Mouse (Mus musculus): ENCODE results near the gene Cacna1d.

Cacna1d gene

DNA sequence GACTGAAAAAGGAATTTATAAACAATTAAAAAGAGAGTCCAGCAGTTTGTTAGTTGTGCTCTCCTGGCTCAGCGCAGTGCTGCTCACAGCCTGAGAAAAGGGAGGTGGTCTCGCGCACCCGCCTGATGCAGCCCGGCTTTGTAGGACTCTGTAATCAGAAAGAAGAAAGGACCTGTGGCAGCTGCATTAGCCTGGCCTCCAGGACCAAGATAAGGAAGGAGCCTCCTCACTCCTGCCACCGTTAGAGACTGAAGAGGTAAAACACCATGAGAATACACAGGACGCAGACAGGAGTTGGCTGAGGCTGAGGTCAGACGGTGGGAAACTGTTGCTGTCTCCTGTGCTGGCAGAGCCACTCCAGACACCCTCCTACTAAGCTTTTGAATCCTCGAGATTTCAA lies at the start of gene Cacna1d:
Cacna1d (minus strand) TSS at position 114 of the 400 bp plus-strand sequence.
- no peak for DNase-seq (ENCODE audit: low spot score in 2 of 2)

DNA sequence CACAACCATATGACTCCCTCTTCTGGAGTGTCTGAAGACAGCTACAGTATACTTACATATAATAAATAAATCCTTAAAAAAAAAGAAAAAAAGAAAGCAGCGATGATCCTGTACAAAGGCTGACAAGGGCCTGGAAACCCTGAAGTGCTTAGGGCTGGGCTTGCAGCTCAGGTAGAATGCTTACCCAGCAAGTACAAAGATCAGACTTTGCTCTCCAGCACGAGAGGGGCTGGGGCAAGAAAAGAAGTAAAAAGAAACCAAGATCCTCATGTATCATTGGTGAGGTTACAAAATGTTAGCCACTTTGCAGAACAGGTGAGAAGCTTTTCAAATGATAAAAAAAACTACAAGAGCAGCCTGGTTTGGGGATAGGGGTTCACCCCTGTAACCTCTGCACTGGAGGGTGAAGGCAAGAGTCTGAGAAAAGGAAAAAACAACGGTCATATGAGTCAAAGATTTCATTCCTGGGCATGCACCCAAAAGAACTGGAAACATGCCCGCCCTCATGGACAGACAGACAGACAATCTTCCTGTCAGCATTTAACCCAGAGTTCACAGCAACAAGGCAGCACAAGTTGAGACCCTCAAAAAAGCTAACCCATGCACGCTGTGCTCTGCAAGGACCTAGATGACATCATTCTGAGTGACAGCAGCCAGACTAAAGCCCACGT lies 42.7 kb upstream of the Cacna1d start:
- no peak for DNase-seq (ENCODE audit: low spot score in 2 of 2)

DNA sequence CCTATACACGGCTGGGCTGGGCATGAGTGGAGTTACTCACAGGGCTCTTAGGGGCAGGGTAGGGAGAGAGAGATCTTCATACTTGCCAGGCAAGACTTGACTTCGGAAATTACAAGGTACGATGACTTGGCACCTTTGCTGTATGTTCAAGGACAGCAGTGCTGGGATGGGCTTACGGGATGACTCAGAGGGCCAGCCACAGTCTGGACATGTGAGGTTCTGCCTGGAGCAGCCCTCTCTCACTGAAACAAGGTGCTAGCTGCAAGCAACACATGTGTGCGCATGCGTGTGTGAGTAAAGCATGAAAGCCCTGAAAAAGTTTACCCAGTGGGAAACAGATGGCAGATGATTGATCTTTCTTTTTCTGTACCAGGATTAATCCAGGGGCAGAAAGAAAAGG lies 40.6 kb upstream of the Cacna1d start:
- DNase-seq (ENCODE audit: low spot score in 2 of 2), result no peak

DNA sequence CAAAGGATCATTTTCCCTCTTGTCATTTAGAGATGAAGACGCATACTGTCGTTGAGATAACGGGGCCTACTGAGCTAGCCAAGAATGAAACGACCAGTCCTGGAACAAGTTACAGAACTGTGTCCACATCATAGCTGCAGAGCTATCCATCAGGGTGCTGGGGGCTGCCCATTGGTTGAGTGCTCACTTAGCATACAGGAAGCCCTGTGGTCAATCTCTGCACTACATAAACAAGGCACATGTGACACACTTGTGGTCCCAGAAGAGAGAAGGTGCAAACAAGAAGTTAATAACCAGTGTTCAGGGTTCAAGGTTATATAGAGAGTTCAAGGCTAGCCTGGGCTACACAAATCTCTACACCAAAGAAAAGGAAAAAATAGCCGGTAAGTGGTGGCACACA lies 40.2 kb upstream of the Cacna1d start:
- DNase-seq (ENCODE audit: low spot score in 2 of 2), result no peak

DNA sequence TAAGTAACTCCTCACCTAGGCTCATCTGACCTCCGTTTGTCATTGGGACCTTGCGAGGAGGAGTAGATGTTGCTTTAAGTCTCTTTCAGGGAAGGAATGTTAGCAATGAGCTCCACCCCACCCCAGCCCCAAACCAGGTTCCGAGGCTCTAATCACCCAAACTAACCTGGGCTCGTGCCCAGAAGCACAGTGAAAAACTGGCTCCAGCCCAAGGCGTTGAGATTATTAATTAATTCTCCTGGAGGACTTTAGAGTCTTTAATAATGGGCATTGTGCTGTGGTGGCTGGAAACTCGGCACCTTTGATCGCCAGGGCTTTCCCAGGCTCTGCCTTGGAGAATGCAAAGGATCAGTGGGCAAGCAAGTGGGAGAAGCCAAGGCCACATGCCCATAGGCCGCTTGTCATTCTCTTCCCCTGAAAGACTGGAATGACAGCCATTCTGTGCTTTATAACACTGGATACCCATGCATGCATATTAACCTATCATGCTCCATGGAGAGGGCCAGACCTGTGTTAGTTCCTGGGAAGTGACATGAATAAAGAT lies 39.5 kb upstream of the Cacna1d start:
- DNase-seq (ENCODE audit: low spot score in 2 of 2), result no peak

DNA sequence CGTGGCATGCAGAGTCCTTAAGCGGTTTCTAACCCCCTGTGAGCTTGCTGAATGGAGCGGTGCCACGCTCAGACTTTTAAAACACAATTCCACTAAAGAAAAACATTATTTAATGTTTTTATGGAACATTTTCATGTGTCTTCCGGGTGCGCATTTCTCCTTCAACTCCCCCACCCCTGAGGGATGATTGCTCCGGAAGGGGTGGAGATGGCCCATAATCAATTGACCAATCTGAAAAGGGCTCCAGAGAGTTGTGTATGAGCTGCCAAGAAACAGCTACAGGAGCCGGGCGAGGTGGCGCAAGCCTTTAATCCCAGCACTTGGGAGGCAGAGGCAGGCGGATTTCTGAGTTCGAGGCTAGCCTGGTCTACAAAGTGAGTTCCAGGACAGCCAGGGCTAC lies 38.2 kb upstream of the Cacna1d start:
- no peak for DNase-seq (ENCODE audit: low spot score in 2 of 2)

DNA sequence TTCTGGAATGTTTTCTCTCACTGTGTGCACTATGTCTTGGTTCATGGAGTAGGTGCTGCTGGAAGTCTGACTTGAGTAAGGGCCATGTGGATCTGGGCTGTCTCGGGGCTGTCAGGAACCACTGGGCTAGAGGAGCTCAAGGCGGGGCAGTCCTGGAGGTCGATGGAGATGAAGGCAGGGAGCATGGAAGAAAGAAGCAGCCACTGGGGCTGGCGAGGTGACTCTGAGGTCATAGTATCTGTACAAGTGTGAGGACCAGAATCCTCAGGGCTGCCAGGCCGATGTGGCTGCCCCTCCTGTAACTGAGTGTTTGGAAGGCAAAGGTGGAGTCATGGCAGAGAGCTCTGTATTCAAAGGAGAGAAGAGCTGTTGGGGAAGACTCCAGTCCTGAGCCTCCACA lies 37.7 kb upstream of the Cacna1d start:
- DNase-seq (ENCODE audit: low spot score in 2 of 2), result no peak

DNA sequence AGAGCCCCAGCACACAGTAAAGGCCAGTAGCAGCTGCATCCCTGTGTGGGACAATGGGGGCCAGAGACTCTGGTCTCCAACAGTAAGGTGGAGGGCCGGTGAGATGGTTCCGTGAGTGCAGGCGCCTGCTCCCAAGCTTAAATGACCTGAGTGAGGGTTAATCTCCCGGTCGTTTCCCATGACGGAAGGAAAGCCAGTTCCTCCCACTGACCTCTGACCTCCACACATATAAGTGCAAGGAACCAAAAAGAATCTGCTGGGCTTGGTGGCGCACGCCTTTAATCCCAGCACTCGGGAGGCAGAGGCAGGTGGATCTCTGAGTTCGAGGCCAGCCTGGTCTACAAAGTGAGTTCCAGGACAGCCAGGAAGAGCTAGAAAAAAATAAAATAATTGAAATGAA lies 37.1 kb upstream of the Cacna1d start:
- DNase-seq (ENCODE audit: low spot score in 2 of 2), result no peak

DNA sequence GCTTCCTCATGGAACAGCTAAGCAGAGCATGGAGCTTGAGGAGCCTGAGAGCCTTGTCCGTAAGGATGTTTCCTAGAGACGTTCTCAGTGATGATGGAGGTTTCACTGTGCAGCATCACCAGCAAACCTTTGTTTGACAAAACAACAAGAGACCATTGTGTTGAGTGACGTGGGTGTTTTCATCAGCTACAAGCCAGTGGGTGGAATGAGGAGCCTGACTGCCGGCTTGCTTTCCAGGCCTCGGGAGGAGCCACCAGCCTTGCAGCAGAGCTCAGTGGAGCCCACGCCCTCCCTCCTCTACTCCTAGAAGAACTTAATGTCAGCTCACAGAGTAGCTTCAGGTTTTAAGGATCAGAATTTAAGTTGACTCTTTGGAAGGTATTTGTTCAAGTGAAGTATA lies 32.1 kb upstream of the Cacna1d start:
- peak; percentile 48 to 69 for DNase-seq (ENCODE audit: low spot score in 2 of 2)

DNA sequence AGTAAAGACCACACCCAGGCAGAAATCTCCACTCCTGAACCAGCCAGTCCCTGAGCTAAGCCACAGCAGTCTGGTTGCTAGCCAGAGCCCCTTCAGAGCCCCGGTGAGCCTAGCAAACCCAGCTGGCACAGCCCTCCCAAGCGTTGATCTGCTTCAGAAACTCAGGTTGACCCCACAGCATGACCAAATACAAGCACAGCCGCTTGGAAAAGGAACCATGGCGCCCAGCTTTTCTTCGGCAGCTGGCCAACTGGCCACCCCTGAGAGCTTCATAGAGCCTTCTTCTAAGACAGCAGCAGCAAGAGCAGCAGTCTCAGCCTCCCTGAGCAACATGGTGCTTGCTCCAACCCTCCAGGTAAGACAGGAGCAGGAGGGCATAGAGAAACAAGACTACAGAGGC lies 28.1 kb upstream of the Cacna1d start:
- DNase-seq (ENCODE audit: low spot score in 2 of 2), result no peak

DNA sequence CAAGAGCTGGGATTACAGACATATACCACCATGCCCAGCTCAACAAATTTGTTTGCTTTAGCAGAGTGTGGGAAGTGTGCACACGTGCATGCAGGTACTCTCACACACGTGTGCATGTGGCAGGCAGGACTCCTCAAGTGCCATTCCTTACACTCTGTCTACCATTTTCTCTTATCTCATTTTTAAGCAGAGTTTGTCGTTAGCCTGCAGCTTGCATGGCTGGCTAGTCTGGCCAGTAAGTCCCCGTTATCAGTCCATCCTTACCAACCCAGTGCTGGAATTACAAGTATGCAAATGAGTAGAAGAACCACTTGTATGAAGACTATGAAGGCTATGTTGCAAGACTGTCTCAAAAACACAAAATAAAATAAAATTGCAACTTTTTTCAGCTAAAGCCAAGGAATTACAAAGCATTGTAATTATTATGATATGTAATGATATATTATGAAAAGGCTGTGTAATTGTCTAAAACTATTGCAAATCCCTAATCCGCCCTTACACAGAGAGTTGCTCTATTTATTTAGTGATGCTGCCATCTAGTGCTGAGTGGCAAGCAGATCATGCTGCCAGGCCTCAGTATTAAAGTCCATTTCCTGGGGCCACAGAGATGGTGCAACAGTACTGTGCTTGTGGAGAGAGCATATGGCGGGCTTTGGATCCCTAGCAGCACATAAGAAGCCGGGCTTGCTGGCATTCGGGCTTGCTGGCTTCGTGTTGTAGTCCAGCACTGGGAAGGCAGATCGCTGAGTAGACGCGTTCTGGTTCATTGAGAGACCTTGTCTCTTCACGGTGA lies 24.9 kb upstream of the Cacna1d start:
- DNase-seq (ENCODE audit: low spot score in 2 of 2), result no peak

DNA sequence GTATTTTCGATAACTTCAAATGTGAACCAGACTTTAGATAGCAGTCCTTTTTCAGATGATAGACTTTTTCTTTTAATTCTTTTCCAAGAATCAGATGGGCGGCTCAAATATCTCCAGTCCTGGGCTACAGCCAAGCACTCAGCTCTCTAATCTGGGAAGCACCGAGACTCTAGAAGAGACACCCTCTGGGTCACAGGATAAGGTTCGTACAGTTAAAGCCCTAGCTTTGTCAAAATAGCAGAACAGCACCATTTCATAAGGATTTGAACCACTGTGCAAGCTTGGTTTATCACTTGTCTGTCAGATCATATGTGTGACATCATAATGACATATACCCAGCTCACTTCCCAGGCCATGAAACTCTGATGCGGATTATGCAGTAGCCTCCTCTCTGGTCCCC lies 21.6 kb upstream of the Cacna1d start:
- no peak for DNase-seq (ENCODE audit: low spot score in 2 of 2)

DNA sequence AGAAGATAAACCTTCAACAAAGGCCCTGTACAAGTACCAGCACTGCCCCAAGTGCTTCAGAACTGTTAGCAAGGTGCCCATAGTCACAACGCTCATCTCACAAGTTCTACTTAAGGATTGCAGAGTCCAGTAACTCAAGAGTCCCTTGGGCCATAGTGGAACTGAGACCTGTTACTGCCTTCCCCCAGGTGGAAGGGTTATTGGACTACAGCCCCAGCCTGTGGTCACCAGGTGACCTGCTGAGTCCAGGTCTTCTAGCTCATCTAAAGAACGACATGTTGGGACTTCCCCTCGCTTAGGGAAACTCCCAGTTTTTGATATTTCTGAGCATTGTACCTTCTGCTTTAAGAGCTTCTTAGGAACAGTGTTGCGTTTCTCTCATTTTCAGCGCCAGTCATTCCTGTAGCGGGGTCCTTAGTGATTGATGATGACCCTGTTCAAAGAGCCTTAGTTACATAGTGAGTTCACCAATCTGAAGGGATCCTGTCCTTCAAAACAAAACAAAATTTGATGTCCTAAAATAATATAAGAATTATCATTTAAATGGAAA lies 19.0 kb upstream of the Cacna1d start:
- no peak for DNase-seq (ENCODE audit: low spot score in 2 of 2)

DNA sequence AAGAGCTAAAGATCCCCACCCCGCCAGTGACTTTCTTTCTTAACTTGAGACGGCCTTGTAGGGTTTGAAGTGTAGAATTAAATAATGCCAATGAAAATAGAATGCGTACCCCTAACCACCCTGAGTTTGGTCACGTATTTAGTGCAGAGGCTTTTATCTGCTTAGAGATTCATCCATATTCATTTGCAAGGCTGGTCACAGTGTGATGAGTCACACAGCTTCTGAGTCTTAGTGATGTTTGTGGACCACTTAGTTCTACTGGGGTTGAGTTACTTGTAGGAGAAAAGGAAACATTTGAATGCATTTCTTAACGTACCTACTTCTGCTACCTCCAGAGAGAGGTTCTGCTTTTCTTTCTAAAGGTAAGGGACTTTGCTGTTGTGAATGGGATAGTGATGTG lies 13.7 kb upstream of the Cacna1d start:
- no peak for DNase-seq (ENCODE audit: low spot score in 2 of 2)

DNA sequence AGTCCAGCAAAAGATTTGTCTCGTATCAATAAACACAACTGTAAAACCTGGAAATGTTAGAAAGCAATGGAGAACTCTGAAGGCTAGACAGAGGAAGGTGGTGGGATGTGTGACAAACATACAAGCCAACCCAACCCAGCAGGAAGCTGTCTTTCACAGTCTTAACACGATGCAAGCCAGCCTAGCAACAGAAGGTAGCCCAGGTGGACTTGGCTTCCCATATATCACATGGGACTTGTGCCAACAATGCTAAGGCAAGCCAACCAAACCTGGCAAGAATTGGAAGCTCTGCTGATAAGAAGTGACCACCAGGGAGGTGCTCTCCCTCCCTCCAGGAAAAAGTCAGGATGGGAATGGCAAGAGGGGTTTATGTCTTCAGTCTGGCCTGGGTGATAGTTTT lies 6.9 kb upstream of the Cacna1d start:
- DNase-seq (ENCODE audit: low spot score in 2 of 2), result no peak

DNA sequence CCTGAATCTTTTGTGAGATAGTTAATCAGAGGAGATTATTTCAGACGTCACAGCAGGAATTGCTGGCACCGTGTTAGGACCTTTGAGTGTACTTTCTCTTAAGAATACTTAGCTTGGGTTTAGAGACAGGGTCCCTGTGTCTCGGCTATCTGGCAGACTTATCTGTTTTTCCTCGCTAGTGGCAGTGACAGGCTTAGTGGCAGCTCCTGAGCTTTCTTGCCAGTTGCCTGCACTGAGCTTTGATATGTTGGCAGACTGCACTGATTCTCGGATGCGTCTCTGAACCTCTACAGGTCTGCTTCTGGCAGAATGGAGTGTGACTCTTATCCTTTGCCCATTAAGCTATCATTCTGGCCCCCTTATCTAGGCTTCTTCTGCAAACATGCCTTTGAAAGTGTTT lies 3.7 kb upstream of the Cacna1d start:
- DNase-seq (ENCODE audit: low spot score in 2 of 2), result no peak

DNA sequence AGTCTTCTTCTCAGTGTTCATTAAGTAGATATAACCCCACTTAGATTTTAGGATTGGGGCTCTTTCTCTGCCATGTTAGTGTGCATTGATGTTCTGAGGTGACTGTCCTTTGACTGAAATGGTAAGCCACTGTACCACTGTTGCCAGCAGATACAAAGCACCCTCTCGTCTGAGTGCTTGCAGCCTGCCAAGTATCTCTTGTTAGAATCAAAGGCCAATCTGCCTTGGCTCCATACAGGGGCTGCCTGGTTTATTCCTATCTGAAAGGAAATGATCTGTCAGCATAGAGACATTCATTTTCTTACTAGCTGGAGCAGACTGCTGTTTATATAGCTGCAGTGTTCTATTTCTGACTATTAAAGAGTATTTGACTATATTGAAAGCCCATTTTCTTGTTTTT lies 2.0 kb upstream of the Cacna1d start:
- DNase-seq (ENCODE audit: low spot score in 2 of 2), result no peak

DNA sequence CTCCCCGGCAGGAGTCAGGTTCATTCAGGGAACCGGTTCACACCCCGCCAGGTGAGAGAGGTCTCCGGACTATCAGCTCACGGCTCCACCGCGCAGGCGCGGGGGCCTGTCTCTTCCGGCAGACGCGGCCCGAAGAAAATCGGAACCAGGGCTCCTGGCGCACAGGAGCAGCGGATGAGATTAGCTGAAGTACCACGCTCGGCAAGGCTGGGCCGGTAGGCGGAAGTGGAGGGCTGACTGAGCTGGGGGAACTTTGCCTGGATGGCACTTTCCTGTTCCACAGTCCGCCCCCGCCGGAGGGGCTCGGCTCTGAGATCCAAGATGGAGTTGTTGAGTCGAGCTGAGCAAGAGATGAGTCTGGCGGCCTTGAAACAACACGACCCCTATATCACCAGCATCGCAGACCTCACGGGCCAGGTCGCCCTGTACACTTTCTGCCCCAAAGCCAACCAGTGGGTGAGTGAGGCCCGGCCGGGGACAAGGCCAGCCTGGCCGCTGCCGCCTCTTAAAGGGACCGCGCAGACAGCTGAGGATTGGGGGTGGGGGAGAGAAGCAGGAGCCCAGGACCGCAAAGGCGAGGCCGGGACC lies 11.8 kb downstream of the Cacna1d start, which contains the start of gene Dcp1a:
Dcp1a (plus strand) TSS at position 175 of the 588 bp plus-strand sequence.
- DNase-seq (ENCODE audit: low spot score in 2 of 2), result peak; percentile 97

DNA sequence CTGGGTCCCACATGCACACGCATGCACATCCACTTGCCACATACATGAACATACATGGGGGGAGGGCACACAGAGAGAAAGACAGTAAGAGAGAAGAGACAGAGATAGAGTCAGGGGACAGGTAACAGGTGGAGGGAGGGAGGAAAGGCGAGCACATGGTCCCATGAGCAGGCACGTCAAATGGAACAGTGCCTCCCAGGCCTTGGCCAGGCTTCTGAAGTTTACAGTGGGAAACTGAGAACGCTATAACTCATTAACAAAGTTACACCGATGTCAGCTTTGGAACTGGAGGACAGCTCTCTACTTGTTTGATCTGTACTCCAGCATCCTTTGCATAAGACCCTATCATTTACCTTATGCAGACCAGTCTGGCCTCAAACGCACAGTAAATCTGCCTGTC lies 16.8 kb downstream of the Cacna1d start:
- DNase-seq (ENCODE audit: low spot score in 2 of 2), result no peak

DNA sequence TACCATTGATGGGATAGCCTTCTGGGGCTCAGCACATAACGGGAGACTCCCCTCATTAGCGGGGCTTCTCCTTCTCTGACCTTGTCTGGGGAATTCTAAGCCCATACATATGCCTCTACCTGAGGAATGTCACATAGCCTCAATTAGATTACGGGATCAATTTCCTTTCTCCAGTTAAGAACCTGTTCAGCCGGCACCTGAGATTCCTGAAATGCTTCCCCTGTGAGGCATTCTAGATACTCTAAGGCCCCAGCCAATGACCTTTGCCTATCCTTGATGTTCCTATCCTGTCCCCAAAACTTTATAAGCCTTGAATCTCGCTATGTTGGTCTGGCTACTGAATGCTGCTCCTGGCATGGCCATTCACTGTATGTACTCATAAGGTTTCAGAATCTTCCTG lies 17.6 kb downstream of the Cacna1d start:
- DNase-seq (ENCODE audit: low spot score in 2 of 2), result no peak

DNA sequence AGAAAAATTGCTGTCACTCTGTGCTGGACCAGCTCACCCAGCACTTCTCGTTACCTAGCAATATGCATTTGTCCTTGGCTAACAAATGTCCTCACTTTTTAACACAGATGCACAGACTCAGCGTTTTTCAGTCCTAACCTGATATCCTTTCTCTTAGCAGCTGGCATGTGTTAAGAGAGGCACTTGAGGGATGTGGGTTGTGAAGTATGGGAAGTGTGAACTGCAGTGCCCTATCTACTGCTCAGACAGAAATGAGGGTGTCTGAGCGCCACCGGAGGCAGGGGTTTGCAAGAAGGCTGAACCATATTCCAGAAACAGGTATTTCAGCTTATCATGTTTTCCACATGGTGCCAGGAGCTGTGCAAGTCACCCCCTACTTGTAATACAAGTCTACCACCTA lies 27.9 kb downstream of the Cacna1d start:
- no peak for DNase-seq (ENCODE audit: low spot score in 2 of 2)

DNA sequence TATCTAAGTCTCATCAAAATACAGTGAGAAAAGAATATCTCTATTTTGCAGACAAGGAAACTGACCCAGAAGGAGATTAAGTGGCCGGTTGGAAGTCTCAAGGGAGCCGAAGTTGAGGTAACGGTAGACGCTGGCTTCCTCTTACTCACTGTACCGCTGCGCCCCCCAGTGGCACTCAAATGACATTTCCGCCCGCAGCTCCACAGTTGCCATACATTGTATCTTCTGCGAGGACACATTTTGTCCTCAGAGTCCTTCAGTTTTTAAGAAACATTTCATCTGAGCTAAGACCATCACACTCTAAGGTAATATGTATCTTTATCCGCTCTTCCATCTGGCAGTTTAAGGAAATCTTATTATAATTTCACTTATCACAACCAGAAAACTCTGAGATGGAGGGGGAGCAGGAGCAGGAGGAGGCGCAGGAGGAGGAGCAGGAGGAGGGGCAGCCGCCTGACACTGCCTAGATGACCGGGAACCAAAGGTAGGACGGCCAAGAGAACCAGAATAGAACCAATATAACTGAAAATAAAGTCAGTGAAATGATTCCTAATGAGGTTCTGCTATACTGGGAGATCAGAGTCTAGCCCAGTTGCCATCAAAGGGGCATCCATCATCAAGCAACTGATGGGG lies 31.2 kb downstream of the Cacna1d start:
- DNase-seq (ENCODE audit: low spot score in 2 of 2), result peak; percentile 86 to 88

Measured in right cerebral cortex, adult 2 months (tissue).